Mouse (Mus musculus): ENCODE results near the gene Hsd11b2. TPM values are rescaled to one million over a fixed set of nuclear protein-coding genes. Genes with fewer than 3 reads are reported as not detected.

Gene Hsd11b2
- polyA plus RNA-seq, 1 experiment from 2014 or later = 1.2 TPM

- Histone ChIP-seq H3K4me1 (peaks cover 6% of the 10 kb centered on the region; the same call in 1 of the 2 replicates), H3K4me3 (no peak overlapping the region), H3K36me3 (peaks cover 8% of the 10 kb centered on the region; the same call in 1 of the 2 replicates), H3K27ac (no peak overlapping the region), H3K9me3 (no peaks in the 10 kb centered on the region), H3K4me2 (no peak overlapping the region), H3K9ac (no peak overlapping the region), H3K27me3 (no peaks in the 10 kb centered on the region)
- WGBS = 44% methylated on average over 1 of the region's 1 CpGs
- ATAC-seq (ENCODE audit: insufficient number of reproducible peaks, low FRiP score, low TSS enrichment, low read depth) = no peak
These were observed 29.3 kb upstream of the Hsd11b2 start for GRCm38 (mm10) chr8:105489281-105489680.

- Histone ChIP-seq H3K9me3 (no peaks in the 10 kb centered on the region), H3K9ac (no peak overlapping the region), H3K27me3 (no peaks in the 10 kb centered on the region), H3K27ac (no peak overlapping the region), H3K4me2 (no peak overlapping the region), H3K36me3 (no peaks in the 10 kb centered on the region), H3K4me3 (no peak overlapping the region), H3K4me1 (peaks cover 21% of the 10 kb centered on the region)
- no peak for ATAC-seq (ENCODE audit: insufficient number of reproducible peaks, low FRiP score, low TSS enrichment, low read depth)
- 20% methylated on average over 3 of the region's 3 CpGs for WGBS
These were observed 25.1 kb upstream of the Hsd11b2 start for GRCm38 (mm10) chr8:105493495-105493894.

GRCm38 (mm10) chr8:105494566-105494965 is 24.0 kb upstream of the Hsd11b2 start:
- Histone ChIP-seq H3K9me3 (no peaks in the 10 kb centered on the region), H3K27ac (no peak overlapping the region; the same call in 1 of the 2 replicates), H3K4me2 (no peak overlapping the region), H3K4me1 (peaks cover 21% of the 10 kb centered on the region), H3K36me3 (no peaks in the 10 kb centered on the region), H3K9ac (no peak overlapping the region), H3K27me3 (no peaks in the 10 kb centered on the region), H3K4me3 (no peak overlapping the region)
- 72% methylated on average over 3 of the region's 3 CpGs for WGBS
- no peak for ATAC-seq (ENCODE audit: insufficient number of reproducible peaks, low FRiP score, low TSS enrichment, low read depth)

GRCm38 (mm10) chr8:105495350-105496302 is 22.9 kb upstream of the Hsd11b2 start:
- H3K36me3 ChIP-seq = no peaks in the 10 kb centered on the region
- H3K9ac ChIP-seq = peak overlapping the region; percentile 91; the same call in 1 of the 2 replicates
- H3K4me1 ChIP-seq = peaks cover 21% of the 10 kb centered on the region
- H3K27me3 ChIP-seq = no peaks in the 10 kb centered on the region
- no peaks in the 10 kb centered on the region for H3K9me3 ChIP-seq
- no peak for ATAC-seq (ENCODE audit: insufficient number of reproducible peaks, low FRiP score, low TSS enrichment, low read depth)
- H3K4me2 ChIP-seq = peak overlapping the region; percentile 84
- peak overlapping the region; percentile 89; the same call in 1 of the 2 replicates for H3K27ac ChIP-seq
- 33% methylated on average over 17 of the region's 17 CpGs for WGBS
- H3K4me3 ChIP-seq = peak overlapping the region; percentile 83

GRCm38 (mm10) chr8:105496439-105497180 is 21.9 kb upstream of the Hsd11b2 start, which contains the start of gene Zdhhc1:
Gene Zdhhc1, minus strand, starts transcription at chr8:105496902.
- Histone ChIP-seq H3K4me3 (peak within 1 kb of the TSS; percentile 83), H3K4me2 (peak within 1 kb of the TSS; percentile 84), H3K27me3 (no peaks in the 10 kb centered on the region), H3K36me3 (no peaks in the 10 kb centered on the region), H3K9me3 (no peaks in the 10 kb centered on the region), H3K9ac (peak within 1 kb of the TSS; percentile 91), H3K4me1 (peaks cover 21% of the 10 kb centered on the region), H3K27ac (peak within 1 kb of the TSS; percentile 89)
- ATAC-seq (ENCODE audit: insufficient number of reproducible peaks, low FRiP score, low TSS enrichment, low read depth) = peak; percentile 76
- under 1% methylated on average over 68 of the region's 68 CpGs for WGBS

GRCm38 (mm10) chr8:105499787-105500186 is 18.8 kb upstream of the Hsd11b2 start:
- no peaks in the 10 kb centered on the region for H3K27me3 ChIP-seq
- ATAC-seq (ENCODE audit: insufficient number of reproducible peaks, low FRiP score, low TSS enrichment, low read depth) = no peak
- no peaks in the 10 kb centered on the region for H3K9me3 ChIP-seq
- H3K4me2 ChIP-seq = no peak overlapping the region
- no peak overlapping the region for H3K27ac ChIP-seq
- H3K4me1 ChIP-seq = peaks cover 17% of the 10 kb centered on the region
- no peaks in the 10 kb centered on the region for H3K36me3 ChIP-seq
- H3K9ac ChIP-seq = no peak overlapping the region
- H3K4me3 ChIP-seq = no peak overlapping the region
- WGBS = 72% methylated on average over 12 of the region's 12 CpGs

GRCm38 (mm10) chr8:105504617-105505016 is 13.9 kb upstream of the Hsd11b2 start:
- Histone ChIP-seq H3K9ac (no peak overlapping the region), H3K27me3 (no peaks in the 10 kb centered on the region), H3K4me1 (peaks cover 14% of the 10 kb centered on the region), H3K27ac (no peak overlapping the region), H3K9me3 (no peaks in the 10 kb centered on the region), H3K4me3 (no peak overlapping the region), H3K4me2 (no peak overlapping the region), H3K36me3 (no peaks in the 10 kb centered on the region)
- no peak for ATAC-seq (ENCODE audit: insufficient number of reproducible peaks, low FRiP score, low TSS enrichment, low read depth)
- 92% methylated on average over 3 of the region's 3 CpGs for WGBS

GRCm38 (mm10) chr8:105506977-105507376 is 11.6 kb upstream of the Hsd11b2 start:
- H3K9me3 ChIP-seq = no peaks in the 10 kb centered on the region
- H3K4me1 ChIP-seq = peaks cover 20% of the 10 kb centered on the region
- no peak overlapping the region for H3K9ac ChIP-seq
- H3K4me3 ChIP-seq = no peak overlapping the region
- ATAC-seq (ENCODE audit: insufficient number of reproducible peaks, low FRiP score, low TSS enrichment, low read depth) = no peak
- H3K36me3 ChIP-seq = no peaks in the 10 kb centered on the region
- H3K27me3 ChIP-seq = no peaks in the 10 kb centered on the region
- no peak overlapping the region for H3K27ac ChIP-seq
- no peak overlapping the region for H3K4me2 ChIP-seq
- WGBS = 58% methylated on average over 6 of the region's 6 CpGs

GRCm38 (mm10) chr8:105508758-105509157 is 9.8 kb upstream of the Hsd11b2 start:
- Histone ChIP-seq H3K27ac (0 out of 2 replicates have a peak overlapping the region, but pooled peaks have one; percentile 33), H3K4me1 (peaks cover 20% of the 10 kb centered on the region), H3K4me3 (no peak overlapping the region), H3K27me3 (no peaks in the 10 kb centered on the region), H3K9me3 (no peaks in the 10 kb centered on the region), H3K4me2 (no peak overlapping the region), H3K36me3 (no peaks in the 10 kb centered on the region), H3K9ac (no peak overlapping the region)
- no peak for ATAC-seq (ENCODE audit: insufficient number of reproducible peaks, low FRiP score, low TSS enrichment, low read depth)
- WGBS = 28% methylated on average over 1 of the region's 2 CpGs

- Histone ChIP-seq H3K4me3 (no peak overlapping the region), H3K9ac (no peak overlapping the region), H3K27me3 (no peaks in the 10 kb centered on the region), H3K36me3 (no peaks in the 10 kb centered on the region), H3K27ac (peak overlapping the region; percentile 38), H3K4me1 (peaks cover 20% of the 10 kb centered on the region), H3K9me3 (no peaks in the 10 kb centered on the region), H3K4me2 (no peak overlapping the region)
- no peak for ATAC-seq (ENCODE audit: insufficient number of reproducible peaks, low FRiP score, low TSS enrichment, low read depth)
- WGBS = 19% methylated on average over 12 of the region's 12 CpGs
These were observed 8.4 kb upstream of the Hsd11b2 start for GRCm38 (mm10) chr8:105509997-105510735.

GRCm38 (mm10) chr8:105514194-105514593 is 4.4 kb upstream of the Hsd11b2 start:
- Histone ChIP-seq H3K4me1 (peaks cover 35% of the 10 kb centered on the region), H3K27me3 (peaks cover 20% of the 10 kb centered on the region), H3K36me3 (no peaks in the 10 kb centered on the region), H3K9ac (no peak overlapping the region), H3K4me2 (no peak overlapping the region), H3K4me3 (no peak overlapping the region), H3K9me3 (no peaks in the 10 kb centered on the region), H3K27ac (no peak overlapping the region)
- no peak for ATAC-seq (ENCODE audit: insufficient number of reproducible peaks, low FRiP score, low TSS enrichment, low read depth)
- WGBS = 76% methylated on average over 6 of the region's 6 CpGs
